Mouse (Mus musculus) ES-E14 (cell line): Measurements from ENCODE around the gene Btaf1.

ENCODE experiments used
- CHD2 ChIP-seq: IDR thresholded peaks from 2 replicates; pipeline ENCODE4 v1.6.1; 2014; ENCODE audit warnings: mild to moderate bottlenecking, low read depth, low read length, inconsistent platforms
- MAFK ChIP-seq: IDR thresholded peaks from 2 replicates; pipeline ENCODE4 v1.6.1; 2014; ENCODE audit warnings: mild to moderate bottlenecking, low read depth, low read length, inconsistent platforms; ENCODE audit not compliant: insufficient read depth
- ZC3H11A ChIP-seq: IDR thresholded peaks from 2 replicates; pipeline ENCODE4 v1.6.1; 2012; ENCODE audit warnings: low read depth, mild to moderate bottlenecking, inconsistent platforms, low read length, borderline replicate concordance
- ZNF384 ChIP-seq: IDR thresholded peaks from 2 replicates; pipeline ENCODE4 v1.6.1; 2012; ENCODE audit warnings: low read depth, low read length, inconsistent platforms

DNA sequence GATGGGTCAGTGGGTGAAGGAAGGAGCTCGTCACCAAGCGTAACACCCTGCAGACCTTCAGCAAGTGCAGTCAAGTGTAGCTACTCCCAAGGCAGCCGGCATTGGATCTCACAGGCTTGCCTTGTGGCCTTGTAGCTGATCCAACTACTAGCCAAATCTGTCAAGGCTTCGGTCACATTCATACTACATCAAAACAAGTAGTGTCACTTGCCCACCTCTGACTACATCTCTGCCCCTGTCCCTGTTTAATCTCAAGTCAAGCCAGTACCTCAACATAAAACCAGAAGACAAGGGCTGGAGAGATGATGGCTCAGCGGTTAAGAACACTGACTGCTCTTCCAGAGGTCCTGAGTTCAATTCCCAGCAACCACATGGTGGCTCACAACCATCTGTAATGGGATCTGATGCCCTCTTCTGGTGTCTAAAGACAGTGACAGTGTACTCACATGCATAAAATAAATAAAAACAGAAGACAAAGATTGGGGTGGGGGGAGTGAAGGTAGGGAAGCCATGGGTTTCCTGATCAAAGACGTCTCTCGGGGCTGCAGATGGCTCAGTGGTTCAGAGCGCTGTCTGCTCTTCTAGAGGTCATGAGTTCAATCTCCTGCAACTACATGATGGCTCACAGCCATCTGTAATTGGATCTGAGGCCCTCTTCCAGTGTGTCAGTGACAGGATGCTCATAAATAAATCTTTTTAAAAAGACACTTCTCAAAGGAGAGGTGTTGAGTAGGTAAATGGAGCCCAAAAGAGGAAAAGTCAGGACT, 88.5 kb downstream of the Btaf1 start:
- TF ChIP-seq ZC3H11A: no peak
- no peak for TF ChIP-seq CHD2
- TF ChIP-seq ZNF384: no peak
- TF ChIP-seq MAFK: no peak
